Mouse (Mus musculus) hindbrain, postnatal 0 days (tissue): Measurements from ENCODE around the gene Ctnnbip1. TPM values are rescaled to one million over a fixed set of nuclear protein-coding genes. Genes with fewer than 3 reads are reported as not detected.
A peak's percentile ranks its signal among the peaks of the same experiment; 100 is the strongest.

Experiments used
- ATAC-seq: fragments of 200-750 bp; cut with Nextera tagmentation; 2 replicates; pipeline ENCODE4 v1.8.0; 2017; ENCODE audit warnings: mild to moderate bottlenecking, moderate TSS enrichment, moderate library complexity
- DNase-seq: peaks from one replicate; pipeline ENCODE4 v3.0.0-alpha.2; 2015; ENCODE audit warnings: low spot score
- H3K27ac ChIP-seq: fragments of 300-500 bp; sonication (generic); 2 replicates; pipeline ENCODE4 v1.5.1; 2014; ENCODE audit warnings: mild to moderate bottlenecking
- H3K27me3 ChIP-seq: fragments of 300-500 bp; sonication (generic); 2 replicates; pipeline ENCODE4 v1.6.1; 2014; ENCODE audit warnings: low read length, mixed read lengths; ENCODE audit not compliant: insufficient read depth
- H3K36me3 ChIP-seq: fragments of 300-500 bp; sonication (generic); 2 replicates; pipeline ENCODE4 v1.6.1; 2014; ENCODE audit warnings: low read length, mixed read lengths; ENCODE audit not compliant: insufficient read depth
- H3K4me1 ChIP-seq: fragments of 300-500 bp; sonication (generic); 2 replicates; pipeline ENCODE4 v1.6.1; 2014; ENCODE audit warnings: antibody characterized with exemption, low read length, mixed read lengths; ENCODE audit not compliant: insufficient read depth
- H3K4me2 ChIP-seq: fragments of 300-500 bp; sonication (generic); 2 replicates; pipeline ENCODE4 v1.6.1; 2014; ENCODE audit warnings: low read depth, mild to moderate bottlenecking, low read length, moderate library complexity, mixed read lengths
- H3K4me3 ChIP-seq: fragments of 300-500 bp; sonication (generic); 2 replicates; pipeline ENCODE4 v1.5.1; 2014; ENCODE audit warnings: low read length
- H3K9ac ChIP-seq: fragments of 300-500 bp; sonication (generic); replicated peaks from 2 replicates; pipeline ENCODE4 v1.6.1; 2014; ENCODE audit warnings: mild to moderate bottlenecking, low read length, moderate library complexity, mixed read lengths
- H3K9me3 ChIP-seq: fragments of 300-500 bp; sonication (generic); 2 replicates; pipeline ENCODE4 v1.6.1; 2016; ENCODE audit warnings: low read length, mixed read lengths
- CTCF ChIP-seq: IDR thresholded peaks from 2 replicates; pipeline ENCODE4 v1.5.1; 2016; ENCODE audit warnings: antibody characterized with exemption, control low read depth, low read depth
- WGBS: fragments of 180-500 bp; shearing (Covaris S2); extraction: QIAGEN DNeasy Blood & Tissue Kit; methylation state at CpG from one replicate; pipeline ENCODE4 v1.1.7; 2014; 5-methylcytosine and 5-hydroxymethylcytosine counted together
- polyA plus RNA-seq: library from polyadenylated mRNA; unstranded; fragments of >200 nt; fragmentation: Nextera tagmentation; extraction: Ambion mirVana; gene quantifications from 2 replicates; pipeline ENCODE4 v1.2.1, GENCODE M21; 2015
- total RNA-seq: library from RNA; depleted of rRNA; stranded (reverse); fragments of >200 nt; gene quantifications from 2 replicates; pipeline ENCODE4 v1.2.3, GENCODE M21; 2014

Gene Ctnnbip1
- total and polyA plus RNA-seq, 2 experiments from 2014 or later = 105 to 112 TPM

DNA sequence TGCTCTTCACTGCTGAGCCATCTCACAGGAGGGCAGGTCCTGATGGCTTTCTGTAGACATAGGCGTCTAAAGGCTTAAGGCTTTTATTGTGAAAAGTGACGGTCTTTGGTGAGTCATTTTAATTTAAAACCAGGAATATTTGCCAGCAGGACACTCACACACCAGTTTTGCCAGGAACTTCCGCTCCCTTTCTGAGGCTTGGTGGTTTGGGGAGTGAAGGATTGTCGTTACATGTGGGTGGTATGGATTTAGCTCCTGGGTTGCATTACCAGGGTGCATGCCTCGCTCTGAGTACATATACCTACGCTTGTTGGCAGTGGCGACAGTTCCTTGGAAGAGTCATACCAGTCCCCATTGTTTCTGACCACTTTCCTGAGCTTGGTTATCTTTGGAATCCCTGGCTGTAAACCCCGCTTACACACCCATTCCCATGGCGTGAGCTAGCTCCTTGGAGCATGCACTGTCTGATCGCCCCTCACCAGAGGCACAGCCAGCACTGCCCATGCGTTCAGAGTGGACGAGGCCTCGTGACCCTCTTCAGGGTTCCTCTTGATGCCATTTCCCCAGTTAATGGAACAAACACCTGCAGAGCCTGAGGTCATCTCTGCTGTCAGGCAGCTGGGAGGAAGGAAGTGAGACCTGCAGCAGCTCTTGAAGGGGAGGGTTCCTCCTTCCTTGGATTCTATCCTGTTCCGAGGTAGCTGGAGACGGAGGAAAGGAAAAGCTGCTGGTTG is 9.8 kb downstream of the Ctnnbip1 start:
- H3K9ac ChIP-seq = no peak overlapping the region
- 77% methylated on average over 15 of the region's 15 CpGs for WGBS
- TF ChIP-seq CTCF = no peak
- H3K4me1 ChIP-seq = 0 out of 2 replicates have a peak, but pooled peaks cover 8% of the 10 kb centered on the region
- H3K36me3 ChIP-seq = no peaks in the 10 kb centered on the region
- no peaks in the 10 kb centered on the region for H3K9me3 ChIP-seq
- ATAC-seq (no peak), DNase-seq (no peak)
- H3K27me3 ChIP-seq = no peaks in the 10 kb centered on the region
- H3K27ac ChIP-seq = no peak overlapping the region
- no peak overlapping the region for H3K4me2 ChIP-seq
- no peak overlapping the region for H3K4me3 ChIP-seq

DNA sequence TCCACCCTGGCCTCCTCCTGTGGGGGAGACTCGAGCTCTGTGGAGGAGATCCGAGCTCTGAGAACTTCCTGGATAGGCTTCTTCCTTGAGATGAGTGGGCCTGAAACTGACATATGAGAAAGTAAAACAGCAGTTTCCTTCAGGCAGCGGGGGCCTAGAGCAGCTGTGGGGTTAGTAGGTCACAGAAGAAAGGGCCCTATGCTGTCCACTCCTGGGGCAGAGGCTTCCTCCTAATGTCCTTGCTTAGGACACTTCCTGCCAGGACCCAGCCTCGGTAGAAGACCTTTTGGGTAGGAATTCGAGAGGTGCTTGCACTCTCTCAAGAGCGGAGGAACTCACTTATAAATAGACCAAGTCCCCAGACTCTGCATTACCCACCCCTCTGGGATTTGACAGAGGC is 11.7 kb downstream of the Ctnnbip1 start:
- no peak overlapping the region for H3K4me3 ChIP-seq
- H3K36me3 ChIP-seq = no peaks in the 10 kb centered on the region
- no peak overlapping the region for H3K9ac ChIP-seq
- 76% methylated on average over 6 of the region's 6 CpGs for WGBS
- TF ChIP-seq CTCF = no peak
- no peak overlapping the region for H3K27ac ChIP-seq
- no peak for ATAC-seq
- H3K27me3 ChIP-seq = no peaks in the 10 kb centered on the region
- 0 out of 2 replicates have a peak, but pooled peaks cover 4% of the 10 kb centered on the region for H3K4me1 ChIP-seq
- no peaks in the 10 kb centered on the region for H3K9me3 ChIP-seq
- DNase-seq = no peak
- no peak overlapping the region for H3K4me2 ChIP-seq

DNA sequence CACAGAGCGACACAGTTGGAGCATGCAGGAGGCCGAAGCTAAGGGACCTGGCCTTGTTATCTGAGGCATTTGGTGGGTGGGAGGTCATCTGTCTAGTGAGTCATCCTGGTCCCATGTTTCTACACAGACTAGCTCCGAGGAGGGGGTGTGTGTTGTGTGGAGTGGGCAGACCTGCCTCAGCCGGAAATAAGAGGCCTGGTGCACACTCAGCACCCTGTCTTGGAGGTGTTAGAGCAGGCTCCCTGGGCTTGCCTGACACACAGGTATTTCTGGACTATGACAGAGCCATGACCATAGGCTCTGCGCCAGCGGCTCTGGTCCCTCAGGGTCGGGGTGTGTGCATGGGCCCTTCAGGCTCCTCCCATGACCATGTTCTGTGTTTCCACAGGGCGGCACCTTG is 21.4 kb downstream of the Ctnnbip1 start:
- H3K4me3 ChIP-seq = no peak overlapping the region
- H3K4me1 ChIP-seq = no peaks in the 10 kb centered on the region
- no peaks in the 10 kb centered on the region for H3K27me3 ChIP-seq
- no peak overlapping the region for H3K27ac ChIP-seq
- H3K4me2 ChIP-seq = no peak overlapping the region
- no peak overlapping the region for H3K9ac ChIP-seq
- TF ChIP-seq CTCF = no peak
- no peak for DNase-seq
- 90% methylated on average over 8 of the region's 8 CpGs for WGBS
- 0 out of 2 replicates have a peak, but pooled peaks have one; percentile 28 for ATAC-seq
- no peaks in the 10 kb centered on the region for H3K9me3 ChIP-seq
- no peaks in the 10 kb centered on the region for H3K36me3 ChIP-seq

DNA sequence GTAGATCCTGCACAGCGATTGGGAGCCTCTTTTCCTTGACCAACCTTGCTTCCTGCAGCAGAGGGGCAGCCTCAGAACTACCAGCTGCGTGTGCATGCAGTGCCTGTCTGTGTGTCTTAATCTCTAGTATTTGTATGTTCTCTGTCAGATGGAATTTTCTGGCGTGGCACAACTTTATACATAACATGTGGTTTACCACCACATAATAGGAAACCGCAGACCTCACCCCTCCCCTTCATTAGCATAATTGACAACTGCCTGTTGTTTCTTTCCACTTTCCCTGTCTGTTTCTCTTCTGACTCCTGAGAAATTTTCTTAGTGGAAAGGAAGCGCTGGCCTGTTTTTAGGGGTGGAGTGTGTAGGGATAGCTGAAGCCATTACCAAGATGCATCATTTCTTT is 23.9 kb downstream of the Ctnnbip1 start:
- H3K4me1 ChIP-seq = no peaks in the 10 kb centered on the region
- no peak for ATAC-seq
- peaks cover 17% of the 10 kb centered on the region; the same call in 1 of the 2 replicates for H3K36me3 ChIP-seq
- no peak overlapping the region for H3K4me3 ChIP-seq
- 56% methylated on average over 5 of the region's 5 CpGs for WGBS
- no peak overlapping the region for H3K27ac ChIP-seq
- DNase-seq = no peak
- no peaks in the 10 kb centered on the region for H3K27me3 ChIP-seq
- no peaks in the 10 kb centered on the region for H3K9me3 ChIP-seq
- no peak for TF ChIP-seq CTCF
- no peak overlapping the region for H3K4me2 ChIP-seq
- H3K9ac ChIP-seq = no peak overlapping the region

DNA sequence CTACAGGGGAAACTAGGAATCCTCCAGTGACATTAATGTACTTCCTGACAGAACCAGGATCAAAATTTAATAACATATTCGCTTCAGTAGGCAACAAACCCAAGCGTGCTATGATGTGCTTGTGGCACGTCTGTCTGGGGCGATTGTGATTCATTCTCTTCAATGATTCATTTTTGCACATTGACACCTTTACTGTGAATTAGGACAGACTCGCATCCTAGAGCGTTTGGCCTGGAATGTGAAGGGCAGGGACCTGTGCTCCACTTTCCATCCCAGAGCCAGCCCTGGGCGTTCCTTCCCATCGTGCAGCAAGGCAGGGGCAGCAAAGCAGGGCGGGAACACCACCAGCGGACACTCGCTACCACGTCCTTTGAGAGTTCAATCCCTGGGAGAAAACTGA is 24.4 kb downstream of the Ctnnbip1 start:
- H3K4me3 ChIP-seq = no peak overlapping the region
- ATAC-seq = no peak
- no peak for DNase-seq
- no peak overlapping the region for H3K9ac ChIP-seq
- peaks cover 18% of the 10 kb centered on the region; the same call in 1 of the 2 replicates for H3K36me3 ChIP-seq
- WGBS = 74% methylated on average over 12 of the region's 12 CpGs
- no peaks in the 10 kb centered on the region for H3K27me3 ChIP-seq
- no peaks in the 10 kb centered on the region for H3K4me1 ChIP-seq
- no peak for TF ChIP-seq CTCF
- no peak overlapping the region for H3K4me2 ChIP-seq
- H3K9me3 ChIP-seq = no peaks in the 10 kb centered on the region
- no peak overlapping the region for H3K27ac ChIP-seq

DNA sequence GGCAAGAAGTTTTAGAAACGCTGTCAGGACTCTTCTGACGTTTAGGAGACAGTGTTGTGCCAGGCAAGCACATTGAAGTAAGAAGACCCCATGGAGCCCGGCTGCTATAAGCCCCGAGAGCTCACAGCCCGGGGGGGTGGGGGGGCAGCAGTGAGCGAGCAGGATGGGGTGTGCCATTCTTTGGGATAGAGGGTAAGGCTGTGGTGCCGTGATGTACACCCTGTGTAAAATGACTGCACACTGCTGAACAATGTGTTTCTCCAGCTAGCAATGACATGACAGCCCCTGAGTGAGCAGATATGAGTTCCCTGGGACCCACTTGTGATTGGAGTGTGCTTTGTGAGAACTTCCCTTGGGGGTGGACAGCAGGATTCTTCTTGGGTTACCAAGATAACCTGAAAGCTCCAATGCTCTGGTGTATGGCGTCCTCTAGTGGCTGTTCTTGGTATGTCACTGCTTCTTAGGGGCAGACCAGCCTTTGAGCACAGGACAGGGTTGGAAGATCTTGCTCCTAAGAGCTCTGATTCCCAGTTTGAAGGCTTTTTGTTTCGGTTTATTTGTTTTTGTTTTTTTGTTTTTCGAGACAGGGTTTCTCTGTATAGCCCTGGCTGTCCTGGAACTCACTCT is 25.0 kb downstream of the Ctnnbip1 start:
- H3K36me3 ChIP-seq = peaks cover 18% of the 10 kb centered on the region; the same call in 1 of the 2 replicates
- no peak overlapping the region for H3K9ac ChIP-seq
- no peak overlapping the region for H3K27ac ChIP-seq
- 28% methylated on average over 10 of the region's 10 CpGs for WGBS
- no peaks in the 10 kb centered on the region for H3K4me1 ChIP-seq
- H3K4me3 ChIP-seq = no peak overlapping the region
- H3K9me3 ChIP-seq = no peaks in the 10 kb centered on the region
- no peak overlapping the region for H3K4me2 ChIP-seq
- TF ChIP-seq CTCF = peak; percentile 99
- DNase-seq (peak; percentile 93), ATAC-seq (peak; percentile 70)
- H3K27me3 ChIP-seq = no peaks in the 10 kb centered on the region

DNA sequence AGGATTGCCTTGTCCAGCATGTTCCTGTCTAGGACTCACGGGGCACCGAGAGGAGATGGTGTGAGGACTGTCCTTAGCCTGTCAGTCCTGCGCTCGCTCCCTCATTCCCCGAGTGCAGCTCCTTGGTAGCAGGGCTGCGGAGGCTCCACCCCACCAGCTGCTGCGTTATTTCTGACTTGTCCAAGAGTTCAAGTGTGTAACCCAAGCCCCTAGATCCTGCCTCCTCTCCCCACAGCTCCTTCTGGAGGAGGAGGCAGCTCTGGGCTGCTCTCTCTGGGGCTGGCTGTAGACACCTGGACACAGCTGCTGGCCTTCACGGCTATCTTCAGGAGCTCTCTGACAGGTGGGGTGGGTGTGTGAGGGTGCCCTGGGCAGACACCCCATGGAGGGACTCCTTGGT is 26.9 kb downstream of the Ctnnbip1 start:
- Histone ChIP-seq H3K27ac (no peak overlapping the region), H3K4me2 (no peak overlapping the region), H3K9me3 (no peaks in the 10 kb centered on the region), H3K9ac (no peak overlapping the region), H3K4me1 (no peaks in the 10 kb centered on the region), H3K4me3 (no peak overlapping the region), H3K27me3 (no peaks in the 10 kb centered on the region), H3K36me3 (peaks cover 18% of the 10 kb centered on the region; the same call in 1 of the 2 replicates)
- ATAC-seq (no peak), DNase-seq (no peak)
- TF ChIP-seq CTCF = no peak
- WGBS = 64% methylated on average over 8 of the region's 8 CpGs
